Mouse (Mus musculus): ENCODE measurements around the gene Tmem202. TPM values are rescaled to one million over a fixed set of nuclear protein-coding genes. Genes with fewer than 3 reads are reported as not detected.

Gene Tmem202
- polyA plus RNA-seq (2016; fragmentation: Nextera tagmentation; extraction: Ambion mirVana): 0.09 and 0.12 TPM in 2 replicates

- peak within 1 kb of the TSS; percentile 86 for H3K27ac ChIP-seq (replicated peaks)
- 4% methylated on average over 55 of the region's 55 CpGs for WGBS
- no peaks in the 10 kb centered on the region for H3K9me3 ChIP-seq (replicated peaks)
These were observed at the start of gene Tmem202, which contains the start of gene Hexa for GRCm38 (mm10) chr9:59539441-59540137. TSS of gene Tmem202 (minus strand) at chr9:59539847. TSS of gene Hexa (plus strand) at chr9:59539540.

DNA sequence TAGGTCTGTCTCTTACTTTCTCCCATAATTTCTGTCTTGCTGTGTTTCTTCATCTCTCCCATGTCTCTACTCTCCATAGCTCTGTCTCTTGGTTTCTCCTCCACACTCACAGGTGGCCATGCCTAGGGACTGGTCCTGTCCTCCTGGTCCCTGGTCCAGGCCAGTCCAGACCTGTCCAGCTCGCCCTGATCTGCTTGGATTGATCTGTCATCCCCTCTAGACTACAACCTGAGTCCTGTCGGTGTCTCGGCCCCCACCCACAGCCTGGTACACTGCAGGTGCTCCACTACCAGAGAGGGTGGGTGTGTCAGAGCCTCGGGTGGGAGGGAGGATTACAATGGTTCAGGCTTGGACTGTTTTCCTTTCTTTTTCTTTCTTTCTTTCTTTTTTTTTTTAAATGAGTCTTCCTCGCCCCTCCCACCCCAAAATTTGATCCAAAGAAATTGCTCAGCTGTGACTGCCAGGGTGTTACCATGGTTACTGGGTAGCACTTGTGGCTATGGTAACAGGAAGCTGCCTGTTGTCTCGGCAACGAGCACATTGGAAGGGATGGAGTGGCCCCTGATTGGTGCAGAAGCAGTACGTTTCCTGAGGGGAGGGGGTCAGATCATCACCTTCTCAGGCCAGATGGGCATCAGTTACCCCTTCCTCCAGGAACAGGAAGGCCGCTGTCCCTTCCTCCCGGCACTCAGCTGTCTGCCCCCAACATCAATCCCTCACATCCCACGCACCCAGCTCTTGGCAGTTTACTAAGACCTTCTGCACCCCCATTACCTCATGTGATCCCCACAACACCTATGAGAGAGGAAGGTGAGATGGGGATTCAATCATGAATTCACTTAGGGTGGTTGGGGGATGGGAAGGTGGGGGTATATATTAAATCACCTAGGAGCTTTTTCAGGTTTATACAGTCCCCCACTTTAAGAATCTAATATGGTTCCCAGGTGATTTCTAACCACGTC is 49.3 kb upstream of the Tmem202 start:
- WGBS: 31% methylated on average over 12 of the region's 12 CpGs
- DNase-seq (ENCODE audit: low spot score): peak; percentile 61
- H3K27me3 ChIP-seq (ENCODE audit: low read depth, poor library complexity, severe bottlenecking): peaks cover 62% of the 10 kb centered on the region

More at GRCm38 (mm10) chr9:59539441-59540137, at the start of gene Tmem202, which contains the start of gene Hexa:
- H3K4me3 ChIP-seq: peak within 1 kb of the TSS; percentile 71
- H3K27me3 ChIP-seq (ENCODE audit: low read depth, poor library complexity, severe bottlenecking): peaks cover 9% of the 10 kb centered on the region
- peaks cover 22% of the 10 kb centered on the region for H3K4me1 ChIP-seq
- no peaks in the 10 kb centered on the region for H3K36me3 ChIP-seq
- DNase-seq (ENCODE audit: low spot score): peak; percentile 90

GRCm38 (mm10) chr9:59588252-59588651 is 48.6 kb upstream of the Tmem202 start:
- no peaks in the 10 kb centered on the region for H3K9me3 ChIP-seq (replicated peaks)
- no peaks in the 10 kb centered on the region for H3K36me3 ChIP-seq
- peaks cover 30% of the 10 kb centered on the region for H3K4me1 ChIP-seq
- H3K27me3 ChIP-seq (ENCODE audit: low read depth, poor library complexity, severe bottlenecking): peaks cover 69% of the 10 kb centered on the region
- no peak overlapping the region for H3K4me3 ChIP-seq
- no peak for DNase-seq (ENCODE audit: low spot score)
- WGBS: 73% methylated on average over 5 of the region's 5 CpGs
- no peak overlapping the region for H3K27ac ChIP-seq (replicated peaks)

More for the DNA sequence above, 49.3 kb upstream of the Tmem202 start:
- H3K36me3 ChIP-seq: no peaks in the 10 kb centered on the region
- H3K27ac ChIP-seq (replicated peaks): no peak overlapping the region; the same call in 1 of the 2 replicates
- H3K4me3 ChIP-seq: no peak overlapping the region
- peaks cover 30% of the 10 kb centered on the region for H3K4me1 ChIP-seq
- H3K9me3 ChIP-seq (replicated peaks): no peaks in the 10 kb centered on the region

DNA sequence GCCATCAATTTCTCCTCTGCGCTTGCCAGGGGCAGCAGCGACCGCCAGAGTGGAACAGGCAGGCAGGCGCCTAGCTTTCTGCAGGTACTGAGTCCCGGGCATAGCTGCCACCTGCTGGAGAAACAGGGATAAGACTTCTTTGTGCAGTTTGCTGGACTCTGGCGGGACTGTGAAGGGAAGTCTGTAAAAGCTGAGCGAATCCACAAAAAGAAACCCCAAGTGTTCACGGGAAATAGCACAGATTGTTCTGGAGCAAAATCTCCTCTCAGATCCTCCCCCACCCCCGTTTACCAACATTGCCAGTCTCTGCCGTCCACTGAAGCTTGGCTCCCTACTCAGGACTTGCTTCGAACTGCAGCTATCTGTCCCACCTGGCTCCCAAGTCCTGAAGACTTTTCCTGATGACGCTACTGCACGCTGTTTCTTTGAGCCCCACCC is 45.2 kb upstream of the Tmem202 start:
- Histone ChIP-seq H3K9me3 (replicated peaks) (no peaks in the 10 kb centered on the region), H3K4me1 (peaks cover 30% of the 10 kb centered on the region), H3K27ac (replicated peaks) (no peak overlapping the region), H3K27me3 (ENCODE audit: low read depth, poor library complexity, severe bottlenecking) (peaks cover 74% of the 10 kb centered on the region), H3K36me3 (no peaks in the 10 kb centered on the region), H3K4me3 (peak overlapping the region; percentile 39)
- WGBS: 8% methylated on average over 13 of the region's 13 CpGs
- peak; percentile 78 for DNase-seq (ENCODE audit: low spot score)

DNA sequence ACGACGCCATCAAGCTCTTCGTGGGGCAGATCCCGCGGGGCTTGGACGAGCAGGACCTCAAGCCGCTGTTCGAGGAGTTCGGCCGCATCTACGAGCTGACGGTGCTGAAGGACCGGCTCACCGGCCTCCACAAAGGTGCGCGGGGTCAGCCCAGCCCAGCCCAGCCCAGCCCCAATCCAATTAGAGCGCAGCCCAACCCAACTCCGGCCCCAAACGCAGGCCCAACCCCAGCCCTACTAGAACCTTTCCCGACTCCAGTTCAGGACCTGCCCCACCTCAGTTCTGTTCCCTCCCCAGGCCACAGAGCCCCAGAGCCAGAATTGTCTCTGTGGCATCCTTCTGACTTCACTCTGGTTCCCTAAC is 38.8 kb upstream of the Tmem202 start:
- Histone ChIP-seq H3K4me1 (peaks cover 26% of the 10 kb centered on the region), H3K27me3 (ENCODE audit: low read depth, poor library complexity, severe bottlenecking) (peaks cover 64% of the 10 kb centered on the region), H3K36me3 (no peaks in the 10 kb centered on the region), H3K4me3 (peak overlapping the region; percentile 54), H3K27ac (replicated peaks) (peak overlapping the region; percentile 63), H3K9me3 (replicated peaks) (no peaks in the 10 kb centered on the region)
- no peak for DNase-seq (ENCODE audit: low spot score)
- WGBS: under 1% methylated on average over 20 of the region's 20 CpGs

DNA sequence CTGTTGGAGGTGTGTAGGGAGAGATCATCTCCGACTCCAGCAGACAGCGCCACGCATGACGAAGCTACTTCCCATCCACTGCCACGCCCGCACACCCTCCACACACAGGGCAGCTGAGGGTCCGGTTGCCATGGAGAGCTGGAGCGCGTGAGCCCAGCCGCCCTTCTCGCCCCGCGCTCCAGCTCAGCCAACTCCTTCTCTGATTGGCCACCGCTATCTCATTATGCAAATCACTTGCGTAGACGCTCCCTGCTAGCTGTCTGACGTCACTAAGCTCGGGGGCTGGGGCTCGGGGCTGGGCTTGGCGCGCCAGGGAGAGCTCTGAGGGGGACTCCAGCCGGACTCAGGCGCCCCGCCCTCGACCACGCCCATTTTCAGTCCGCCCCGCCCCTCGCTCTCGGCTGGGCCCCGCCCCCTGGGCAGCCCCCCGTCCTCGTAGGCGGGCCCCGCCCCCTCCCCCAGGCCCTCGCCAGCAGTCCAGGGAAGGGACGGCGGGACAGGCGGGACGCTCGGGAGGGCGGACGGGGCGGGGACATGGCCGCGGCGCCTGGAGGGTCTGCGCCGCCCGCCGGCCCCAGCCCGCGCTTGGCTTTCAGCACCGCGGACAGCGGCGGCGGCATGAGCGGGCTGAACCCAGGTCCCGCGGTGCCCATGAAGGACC is 38.3 kb upstream of the Tmem202 start, which contains the start of gene Celf6:
TSS of gene Celf6 (plus strand) at position 74 of the 661 bp plus-strand sequence.
- H3K4me3 ChIP-seq: peak within 1 kb of the TSS; percentile 54
- peak; percentile 100 for DNase-seq (ENCODE audit: low spot score)
- under 1% methylated on average over 60 of the region's 61 CpGs for WGBS
- H3K27ac ChIP-seq (replicated peaks): peak within 1 kb of the TSS; percentile 63
- H3K9me3 ChIP-seq (replicated peaks): no peaks in the 10 kb centered on the region
- H3K4me1 ChIP-seq: peaks cover 26% of the 10 kb centered on the region
- H3K36me3 ChIP-seq: no peaks in the 10 kb centered on the region
- peaks cover 59% of the 10 kb centered on the region for H3K27me3 ChIP-seq (ENCODE audit: low read depth, poor library complexity, severe bottlenecking)

DNA sequence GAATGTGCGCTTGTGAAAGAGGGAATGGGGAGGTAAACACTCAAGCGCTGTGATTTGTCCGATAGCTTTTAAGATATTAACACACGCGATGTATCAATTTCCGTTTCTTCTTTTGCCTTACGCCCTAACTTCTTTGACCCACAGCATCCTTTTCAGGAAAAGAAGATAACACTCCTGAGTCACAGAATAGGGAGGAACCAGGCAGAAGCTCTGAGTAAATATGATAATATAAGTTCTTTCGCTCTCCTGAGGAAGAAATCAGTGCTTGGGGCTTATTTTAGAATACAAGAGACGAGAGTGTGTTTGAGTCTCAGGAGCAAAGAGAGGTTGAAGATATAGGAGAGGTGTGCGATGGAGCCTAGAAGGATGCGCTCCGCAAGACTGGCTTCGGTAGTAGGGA is 37.8 kb upstream of the Tmem202 start:
- DNase-seq (ENCODE audit: low spot score): no peak
- H3K4me3 ChIP-seq: peak overlapping the region; percentile 54
- no peaks in the 10 kb centered on the region for H3K9me3 ChIP-seq (replicated peaks)
- H3K27me3 ChIP-seq (ENCODE audit: low read depth, poor library complexity, severe bottlenecking): peaks cover 54% of the 10 kb centered on the region
- H3K27ac ChIP-seq (replicated peaks): 0 out of 2 replicates have a peak overlapping the region, but pooled peaks have one; percentile 7
- 16% methylated on average over 13 of the region's 13 CpGs for WGBS
- peaks cover 26% of the 10 kb centered on the region for H3K4me1 ChIP-seq
- no peaks in the 10 kb centered on the region for H3K36me3 ChIP-seq

DNA sequence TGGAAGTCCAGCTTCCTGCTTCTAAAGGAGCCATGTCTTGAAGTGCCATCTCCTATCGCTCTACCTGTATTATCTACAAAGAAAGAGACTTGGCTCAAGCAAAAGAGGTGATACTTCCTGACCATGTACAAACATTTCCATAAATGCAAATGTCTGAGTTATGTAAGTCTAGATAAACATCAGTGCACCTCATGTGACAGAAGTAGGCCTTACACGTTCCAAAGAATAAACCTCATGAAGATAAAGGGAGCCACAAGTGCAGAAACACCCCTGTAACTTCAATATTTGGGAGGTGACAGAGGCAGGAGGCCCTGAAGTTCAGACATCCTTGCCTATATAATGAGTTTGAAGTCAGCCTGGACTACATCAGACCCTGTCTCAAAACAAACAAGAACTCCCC is 32.2 kb upstream of the Tmem202 start:
- H3K4me3 ChIP-seq: no peak overlapping the region
- no peaks in the 10 kb centered on the region; the same call in 1 of the 2 replicates for H3K4me1 ChIP-seq
- H3K27me3 ChIP-seq (ENCODE audit: low read depth, poor library complexity, severe bottlenecking): peaks cover 14% of the 10 kb centered on the region
- no peaks in the 10 kb centered on the region for H3K36me3 ChIP-seq
- no peaks in the 10 kb centered on the region for H3K9me3 ChIP-seq (replicated peaks)
- 88% methylated on average over 2 of the region's 2 CpGs for WGBS
- no peak overlapping the region for H3K27ac ChIP-seq (replicated peaks)
- DNase-seq (ENCODE audit: low spot score): no peak

DNA sequence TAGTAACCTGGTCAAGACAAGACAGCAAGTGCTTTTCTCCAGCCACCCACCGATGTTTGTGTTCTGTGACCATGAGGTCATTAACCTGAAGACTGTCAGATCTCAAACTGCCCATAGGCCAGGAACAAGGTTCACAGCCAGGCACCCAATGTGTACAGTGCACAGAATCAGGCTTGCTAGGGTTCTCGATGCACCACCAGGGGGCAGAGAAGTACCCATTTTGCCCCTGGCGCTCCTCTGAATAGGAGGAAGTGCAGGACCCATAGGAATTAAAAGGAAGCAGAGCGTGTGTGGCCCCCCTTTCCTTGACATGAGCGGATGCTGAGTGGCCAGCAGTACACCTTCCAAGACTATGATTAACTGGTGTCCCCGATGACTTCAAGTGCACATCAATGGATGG is 27.5 kb upstream of the Tmem202 start:
- no peak overlapping the region for H3K4me3 ChIP-seq
- DNase-seq (ENCODE audit: low spot score): peak; percentile 62
- no peaks in the 10 kb centered on the region for H3K9me3 ChIP-seq (replicated peaks)
- H3K27me3 ChIP-seq (ENCODE audit: low read depth, poor library complexity, severe bottlenecking): no peaks in the 10 kb centered on the region
- peaks cover 24% of the 10 kb centered on the region for H3K36me3 ChIP-seq
- H3K27ac ChIP-seq (replicated peaks): no peak overlapping the region
- WGBS: 36% methylated on average over 6 of the region's 6 CpGs
- H3K4me1 ChIP-seq: no peaks in the 10 kb centered on the region

DNA sequence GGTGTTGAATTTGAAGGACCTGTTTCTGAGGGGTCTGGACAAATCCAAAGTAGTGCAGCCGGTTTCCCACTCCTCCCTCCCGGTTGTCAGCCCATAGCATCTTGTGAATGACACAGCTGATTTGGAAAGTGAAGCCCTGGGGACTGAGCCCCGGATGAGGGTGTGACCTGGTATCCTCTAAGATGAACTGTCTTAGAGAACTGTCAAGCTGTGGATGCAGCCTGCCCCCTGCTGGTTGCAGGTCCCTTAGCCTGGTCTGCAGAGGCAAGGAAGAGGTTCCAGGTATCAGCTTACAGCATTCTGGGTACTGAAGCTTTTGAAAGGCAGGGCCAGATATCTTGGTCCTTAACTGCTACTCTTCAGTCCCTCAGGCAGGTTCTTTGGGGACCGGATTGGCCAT is 26.0 kb upstream of the Tmem202 start:
- no peaks in the 10 kb centered on the region for H3K27me3 ChIP-seq (ENCODE audit: low read depth, poor library complexity, severe bottlenecking)
- H3K4me3 ChIP-seq: no peak overlapping the region
- H3K36me3 ChIP-seq: peaks cover 38% of the 10 kb centered on the region
- WGBS: 31% methylated on average over 4 of the region's 4 CpGs
- H3K4me1 ChIP-seq: no peaks in the 10 kb centered on the region
- H3K27ac ChIP-seq (replicated peaks): no peak overlapping the region
- DNase-seq (ENCODE audit: low spot score): peak; percentile 65
- H3K9me3 ChIP-seq (replicated peaks): no peaks in the 10 kb centered on the region

DNA sequence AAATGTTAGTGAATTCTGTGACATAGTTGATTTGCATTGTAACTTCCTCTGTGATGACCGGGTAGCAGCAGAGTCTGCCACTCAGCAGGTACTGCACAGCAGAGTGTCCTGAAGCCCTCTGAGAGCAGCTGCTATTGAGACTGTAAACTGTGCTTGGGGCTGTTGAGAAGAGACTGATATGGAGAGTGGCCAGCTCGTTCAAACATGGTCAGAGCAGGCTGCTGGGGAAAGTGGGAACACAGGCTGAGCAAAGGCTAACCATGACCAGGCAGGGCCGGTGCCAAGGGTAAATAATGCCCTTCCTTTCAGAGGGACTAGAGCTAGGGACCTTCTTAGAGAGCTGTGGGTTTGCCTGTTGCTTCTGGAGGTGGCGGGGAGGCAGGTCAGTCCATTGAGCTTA is 14.1 kb upstream of the Tmem202 start:
- no peak for DNase-seq (ENCODE audit: low spot score)
- WGBS: 90% methylated on average over 4 of the region's 4 CpGs
- no peaks in the 10 kb centered on the region for H3K9me3 ChIP-seq (replicated peaks)
- no peak overlapping the region for H3K4me3 ChIP-seq
- H3K27me3 ChIP-seq (ENCODE audit: low read depth, poor library complexity, severe bottlenecking): no peaks in the 10 kb centered on the region
- H3K27ac ChIP-seq (replicated peaks): no peak overlapping the region
- peaks cover 41% of the 10 kb centered on the region for H3K36me3 ChIP-seq
- H3K4me1 ChIP-seq: no peaks in the 10 kb centered on the region

- no peak overlapping the region for H3K27ac ChIP-seq (replicated peaks)
- no peaks in the 10 kb centered on the region for H3K4me1 ChIP-seq
- no peak for DNase-seq (ENCODE audit: low spot score)
- no peaks in the 10 kb centered on the region for H3K27me3 ChIP-seq (ENCODE audit: low read depth, poor library complexity, severe bottlenecking)
- H3K9me3 ChIP-seq (replicated peaks): no peaks in the 10 kb centered on the region
- 89% methylated on average over 5 of the region's 5 CpGs for WGBS
- no peak overlapping the region for H3K4me3 ChIP-seq
- peaks cover 30% of the 10 kb centered on the region for H3K36me3 ChIP-seq
These were observed 13.0 kb upstream of the Tmem202 start for GRCm38 (mm10) chr9:59552610-59553009.
